Mouse (Mus musculus) B cell, adult 2 months (primary cell): ENCODE data around the gene Sucla2.
"Not testable (repeated sequence)": the region's sequence is repeated elsewhere in the genome, so short reads cannot be mapped to it uniquely, and the experiment has no call there.

Experiments used
- DNase-seq, 2 experiments: peaks; one replicate each; pipeline ENCODE4 v3.0.0; 2022

The Sucla2 gene

GRCm38 (mm10) chr14:73614961-73615360 lies 89.8 kb downstream of the Sucla2 start:
- not testable (repeated sequence) for DNase-seq

- no peak for DNase-seq
These were observed 95.8 kb downstream of the Sucla2 start for GRCm38 (mm10) chr14:73620880-73621279.

- no peak for DNase-seq
These were observed 97.9 kb downstream of the Sucla2 start for GRCm38 (mm10) chr14:73622988-73623387.

GRCm38 (mm10) chr14:73625469-73625868 lies 100.3 kb downstream of the Sucla2 start:
- DNase-seq, result no peak

GRCm38 (mm10) chr14:73631511-73631910 lies 106.4 kb downstream of the Sucla2 start:
- no peak for DNase-seq

- DNase-seq, result no peak
These were observed 107.6 kb downstream of the Sucla2 start for GRCm38 (mm10) chr14:73632648-73633263.

- DNase-seq, result no peak
These were observed 109.2 kb downstream of the Sucla2 start for GRCm38 (mm10) chr14:73634356-73634755.

GRCm38 (mm10) chr14:73637460-73637859 lies 112.3 kb downstream of the Sucla2 start:
- no peak for DNase-seq
